Mouse (Mus musculus): ENCODE measurements around the gene Slc35g3. TPM values are rescaled to one million over a fixed set of nuclear protein-coding genes. Genes with fewer than 3 reads are reported as not detected.

Gene Slc35g3
- polyA plus RNA-seq, 1 experiment from 2014 or later = 0.33 TPM

DNA sequence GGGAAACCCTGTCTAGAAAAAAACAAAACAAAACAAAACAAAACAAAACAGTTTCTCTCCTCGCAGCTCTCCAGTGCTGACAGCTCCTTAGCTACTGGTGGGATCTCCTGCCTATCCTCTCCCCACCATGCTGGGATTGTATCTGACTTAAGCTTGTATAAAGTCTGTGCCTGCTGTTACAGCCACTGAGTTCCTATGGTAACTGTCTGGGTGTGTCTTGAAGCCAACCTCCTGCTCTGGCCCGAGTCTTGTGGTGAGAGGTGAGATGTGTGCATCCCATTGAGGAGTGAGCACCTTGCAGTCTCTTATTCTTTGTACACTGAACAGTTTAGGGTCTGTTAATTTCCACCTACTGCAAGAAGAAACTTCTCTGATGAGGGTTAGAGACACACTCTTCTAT, 38.7 kb downstream of the Slc35g3 start:
- no peak for ATAC-seq (ENCODE audit: low FRiP score)

DNA sequence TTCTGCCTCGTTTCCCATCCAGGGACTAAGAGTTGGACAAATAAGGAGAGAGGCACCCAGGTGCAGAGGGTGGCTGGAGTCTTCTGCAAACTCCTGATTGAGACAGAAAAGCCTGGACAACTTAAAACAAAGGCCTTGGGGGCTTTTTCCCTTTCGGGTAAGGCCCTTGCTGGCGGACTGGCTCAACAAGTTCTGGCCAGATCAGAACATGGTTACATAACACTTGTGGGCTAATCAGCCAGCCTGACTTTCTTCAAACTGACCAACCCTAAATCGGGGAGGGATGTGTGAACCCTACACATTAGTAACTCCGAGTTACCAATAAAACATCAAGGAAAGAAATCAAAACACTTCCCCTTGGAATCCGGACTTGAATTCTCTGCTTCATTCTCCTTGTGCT, 40.9 kb downstream of the Slc35g3 start:
- Histone ChIP-seq H3K27me3 (no peaks in the 10 kb centered on the region), H3K4me3 (replicated peaks) (no peak overlapping the region), H3K27ac (no peak overlapping the region), H3K4me1 (peaks cover 5% of the 10 kb centered on the region; the same call in 1 of the 2 replicates), H3K4me2 (no peak overlapping the region), H3K9ac (no peak overlapping the region), H3K36me3 (replicated peaks) (no peaks in the 10 kb centered on the region), H3K9me3 (no peaks in the 10 kb centered on the region)
- ATAC-seq (ENCODE audit: low FRiP score) = no peak
- 81% methylated on average over 6 of the region's 6 CpGs for WGBS

More for the DNA sequence above, 38.7 kb downstream of the Slc35g3 start:
- no peak overlapping the region for H3K4me3 ChIP-seq (replicated peaks)
- H3K27me3 ChIP-seq = no peaks in the 10 kb centered on the region
- H3K36me3 ChIP-seq (replicated peaks) = no peaks in the 10 kb centered on the region
- H3K9ac ChIP-seq = no peak overlapping the region
- H3K9me3 ChIP-seq = no peaks in the 10 kb centered on the region
- no peak overlapping the region for H3K4me2 ChIP-seq
- H3K27ac ChIP-seq = no peak overlapping the region
- 63% methylated on average over 2 of the region's 2 CpGs for WGBS
- H3K4me1 ChIP-seq = peaks cover 5% of the 10 kb centered on the region; the same call in 1 of the 2 replicates

DNA sequence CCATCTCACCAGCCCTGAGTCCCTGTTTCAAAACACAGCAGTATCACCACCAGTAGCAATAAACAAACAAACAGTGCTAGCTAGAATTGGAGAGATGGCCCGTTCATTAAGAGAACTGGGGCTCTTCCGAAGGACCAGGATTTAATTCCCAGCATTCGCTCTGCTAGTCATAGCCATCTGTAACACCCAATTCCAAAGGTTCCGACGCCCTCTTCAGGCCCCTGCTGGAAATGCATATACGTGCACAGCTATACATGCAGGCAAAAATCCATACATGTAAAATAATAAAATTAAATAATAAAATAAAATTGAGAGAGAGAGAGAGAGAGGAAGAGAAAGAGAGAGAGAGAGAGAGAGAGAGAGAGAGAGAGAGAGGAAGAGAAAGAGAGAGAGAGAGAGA, 42.3 kb downstream of the Slc35g3 start:
- Histone ChIP-seq H3K4me1 (peaks cover 5% of the 10 kb centered on the region; the same call in 1 of the 2 replicates), H3K9ac (no peak overlapping the region), H3K36me3 (replicated peaks) (no peaks in the 10 kb centered on the region), H3K4me3 (replicated peaks) (no peak overlapping the region), H3K4me2 (no peak overlapping the region), H3K27ac (no peak overlapping the region), H3K9me3 (no peaks in the 10 kb centered on the region), H3K27me3 (no peaks in the 10 kb centered on the region)
- ATAC-seq (ENCODE audit: low FRiP score) = no peak
- 70% methylated on average over 6 of the region's 6 CpGs for WGBS

DNA sequence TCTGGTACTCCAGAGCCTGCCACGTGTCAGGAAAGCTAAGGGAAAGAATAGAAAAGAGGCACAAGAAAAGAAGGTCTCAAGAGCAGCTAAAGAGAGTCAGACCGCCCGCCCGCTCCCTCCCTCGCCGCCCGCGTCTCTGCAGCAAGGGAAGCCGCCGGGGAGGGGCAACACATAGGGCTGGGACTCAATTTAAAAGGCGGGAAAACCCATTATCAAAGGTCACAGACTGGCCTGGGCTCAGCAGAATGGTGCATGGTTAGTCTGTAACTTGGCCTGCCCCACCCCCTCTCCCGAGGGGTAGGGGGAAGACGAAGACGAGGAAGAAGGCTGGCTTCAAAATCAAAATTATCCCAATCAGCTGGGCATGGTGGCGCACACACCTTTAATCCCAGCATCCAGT, 43.1 kb downstream of the Slc35g3 start:
- H3K9ac ChIP-seq = no peak overlapping the region
- no peak overlapping the region for H3K27ac ChIP-seq
- H3K27me3 ChIP-seq = no peaks in the 10 kb centered on the region
- H3K4me2 ChIP-seq = peak overlapping the region; percentile 6
- no peak overlapping the region for H3K4me3 ChIP-seq (replicated peaks)
- H3K4me1 ChIP-seq = peaks cover 5% of the 10 kb centered on the region; the same call in 1 of the 2 replicates
- no peaks in the 10 kb centered on the region for H3K36me3 ChIP-seq (replicated peaks)
- no peaks in the 10 kb centered on the region for H3K9me3 ChIP-seq
- no peak for ATAC-seq (ENCODE audit: low FRiP score)
- WGBS = 23% methylated on average over 15 of the region's 15 CpGs

DNA sequence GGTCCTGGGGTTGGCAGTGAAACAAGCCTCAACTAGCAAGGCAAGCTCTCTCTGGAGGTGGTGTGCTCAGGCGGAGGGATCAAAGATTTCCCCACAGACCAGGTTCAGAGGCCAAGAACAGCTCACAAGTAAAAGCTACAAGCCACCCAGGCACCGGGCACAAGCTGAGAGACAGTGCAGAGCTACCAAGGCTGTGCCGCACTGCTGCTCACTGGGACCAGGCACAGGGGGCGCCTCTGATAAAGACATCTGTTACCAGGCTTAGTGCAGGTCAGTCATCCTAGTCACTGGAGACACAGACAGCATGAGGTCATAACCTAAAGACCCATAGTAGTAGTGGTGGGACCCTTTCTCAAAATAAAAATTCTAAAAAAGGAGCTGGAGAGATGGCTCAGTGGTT, 44.8 kb downstream of the Slc35g3 start:
- no peak overlapping the region for H3K4me2 ChIP-seq
- H3K27ac ChIP-seq = no peak overlapping the region
- H3K9me3 ChIP-seq = no peaks in the 10 kb centered on the region
- H3K9ac ChIP-seq = no peak overlapping the region
- H3K36me3 ChIP-seq (replicated peaks) = no peaks in the 10 kb centered on the region
- WGBS = 72% methylated on average over 4 of the region's 4 CpGs
- H3K4me1 ChIP-seq = peaks cover 5% of the 10 kb centered on the region; the same call in 1 of the 2 replicates
- no peak for ATAC-seq (ENCODE audit: low FRiP score)
- H3K27me3 ChIP-seq = no peaks in the 10 kb centered on the region
- H3K4me3 ChIP-seq (replicated peaks) = no peak overlapping the region

DNA sequence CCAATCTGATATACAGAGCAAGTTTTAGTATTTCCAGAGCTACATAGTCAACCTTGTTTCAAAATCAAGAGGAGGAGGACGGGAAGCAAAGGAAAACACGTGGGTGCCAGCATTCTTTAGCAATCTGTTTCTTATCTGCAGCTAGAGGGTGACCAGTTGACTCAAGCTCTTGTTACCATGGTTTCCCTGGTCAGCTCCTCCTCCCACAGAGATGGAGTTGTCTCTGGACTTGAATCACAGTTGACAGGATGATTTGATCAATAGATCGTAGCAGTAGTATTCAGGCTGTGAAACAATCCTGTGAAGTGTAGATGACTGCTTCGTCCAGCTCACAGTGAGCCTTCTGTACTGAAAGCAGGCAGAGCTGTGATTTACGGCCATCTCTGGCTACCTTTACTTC, 45.8 kb downstream of the Slc35g3 start:
- no peaks in the 10 kb centered on the region for H3K27me3 ChIP-seq
- no peak for ATAC-seq (ENCODE audit: low FRiP score)
- 50% methylated on average over 5 of the region's 5 CpGs for WGBS
- no peak overlapping the region for H3K4me3 ChIP-seq (replicated peaks)
- H3K4me1 ChIP-seq = peaks cover 5% of the 10 kb centered on the region; the same call in 1 of the 2 replicates
- no peaks in the 10 kb centered on the region for H3K9me3 ChIP-seq
- no peak overlapping the region for H3K27ac ChIP-seq
- no peak overlapping the region for H3K9ac ChIP-seq
- no peak overlapping the region for H3K4me2 ChIP-seq
- H3K36me3 ChIP-seq (replicated peaks) = no peaks in the 10 kb centered on the region

DNA sequence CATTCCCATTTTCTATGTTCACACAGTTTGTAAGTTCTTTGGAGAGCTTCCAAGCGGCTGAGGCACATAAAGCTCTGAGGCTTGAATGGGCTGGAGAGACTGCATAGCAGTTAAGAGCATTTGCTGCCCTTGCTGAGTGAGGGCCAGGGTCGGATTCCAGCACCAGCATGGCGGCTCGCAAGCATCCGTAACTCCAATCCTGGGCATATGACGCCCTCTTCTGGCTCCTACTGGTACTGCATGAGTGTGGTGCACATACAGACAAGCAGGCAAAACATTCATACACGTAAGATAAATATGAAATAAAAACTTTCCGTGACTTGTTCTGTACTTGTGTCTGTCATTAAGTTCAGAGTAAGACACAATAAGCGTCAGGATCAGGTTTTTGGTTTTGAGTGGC, 46.3 kb downstream of the Slc35g3 start:
- no peaks in the 10 kb centered on the region for H3K27me3 ChIP-seq
- no peak overlapping the region for H3K4me3 ChIP-seq (replicated peaks)
- H3K4me2 ChIP-seq = no peak overlapping the region
- no peaks in the 10 kb centered on the region for H3K9me3 ChIP-seq
- H3K4me1 ChIP-seq = peaks cover 5% of the 10 kb centered on the region; the same call in 1 of the 2 replicates
- H3K36me3 ChIP-seq (replicated peaks) = no peaks in the 10 kb centered on the region
- ATAC-seq (ENCODE audit: low FRiP score) = no peak
- 63% methylated on average over 9 of the region's 9 CpGs for WGBS
- no peak overlapping the region for H3K27ac ChIP-seq
- H3K9ac ChIP-seq = no peak overlapping the region

DNA sequence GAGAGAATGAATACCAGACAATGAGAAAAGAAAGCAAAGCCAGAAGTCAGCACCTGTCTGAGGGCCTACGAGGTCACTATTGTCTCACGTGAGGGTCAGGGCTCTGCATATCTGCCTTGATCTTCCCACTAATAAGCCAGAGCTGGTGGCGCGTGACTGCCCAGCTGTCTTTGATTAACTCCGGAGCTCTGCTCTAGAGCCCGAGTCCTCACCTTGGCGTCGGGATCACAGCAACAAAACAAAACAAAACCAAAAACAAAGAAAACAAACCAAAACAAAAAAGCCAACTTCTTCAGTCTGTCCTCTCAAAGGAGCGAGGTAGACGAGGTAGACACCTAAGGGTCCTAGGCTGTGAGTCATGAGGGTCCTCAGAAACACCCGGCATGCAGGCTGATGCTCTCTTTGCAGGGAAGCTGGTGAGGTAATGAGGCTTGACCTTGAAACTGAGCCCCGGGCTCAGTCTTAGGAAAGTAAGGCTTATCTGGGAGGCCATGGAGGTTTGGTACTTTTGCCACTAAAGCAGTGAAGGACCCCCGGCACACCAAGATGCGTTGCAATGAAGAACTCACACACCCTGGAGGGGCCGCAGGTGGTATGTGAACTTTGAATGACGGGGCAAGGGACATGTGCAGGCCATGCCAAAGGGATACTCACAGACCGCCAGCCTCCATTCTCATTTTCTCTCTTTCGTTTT, 47.0 kb downstream of the Slc35g3 start:
- no peak for ATAC-seq (ENCODE audit: low FRiP score)
- H3K4me2 ChIP-seq = no peak overlapping the region
- WGBS = 79% methylated on average over 18 of the region's 18 CpGs
- H3K4me3 ChIP-seq (replicated peaks) = no peak overlapping the region
- no peak overlapping the region for H3K27ac ChIP-seq
- no peak overlapping the region for H3K9ac ChIP-seq
- peaks cover 5% of the 10 kb centered on the region; the same call in 1 of the 2 replicates for H3K4me1 ChIP-seq
- H3K9me3 ChIP-seq = no peaks in the 10 kb centered on the region
- no peaks in the 10 kb centered on the region for H3K27me3 ChIP-seq
- no peaks in the 10 kb centered on the region for H3K36me3 ChIP-seq (replicated peaks)

DNA sequence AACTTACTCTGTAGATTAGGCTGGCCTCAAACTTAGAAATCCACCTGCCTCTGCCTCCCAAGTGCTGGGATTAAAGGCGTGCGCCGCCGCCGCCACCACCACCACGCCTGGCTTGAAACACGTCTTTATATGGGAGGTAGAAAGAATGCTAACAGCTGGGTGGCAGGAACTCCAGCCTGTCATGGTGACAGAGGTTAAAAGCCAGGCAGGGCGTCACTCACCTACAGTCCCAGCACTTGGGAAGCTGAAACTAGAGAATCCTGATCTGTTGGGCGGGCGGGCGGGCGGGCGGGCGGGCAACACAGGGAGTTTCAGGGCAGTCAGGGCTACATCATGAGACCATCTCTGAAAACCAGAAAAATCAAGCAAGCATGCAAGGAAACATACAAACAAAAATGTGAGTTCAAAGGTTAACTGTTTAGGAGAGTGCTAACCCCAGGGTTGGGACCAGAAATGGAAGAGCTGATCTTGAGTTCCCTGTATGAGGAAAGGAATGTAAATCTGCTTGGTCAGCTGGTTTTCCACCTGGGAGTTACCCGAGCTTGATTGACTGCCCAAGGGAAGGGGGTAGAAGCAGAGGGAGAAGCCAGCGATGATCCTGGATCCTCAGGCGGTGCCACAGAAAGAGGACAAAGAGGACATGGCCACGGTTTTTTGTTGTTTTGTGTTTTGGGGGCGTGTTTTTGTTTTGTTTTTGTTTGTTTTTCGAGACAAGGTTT, 48.7 kb downstream of the Slc35g3 start:
- ATAC-seq (ENCODE audit: low FRiP score) = no peak
- Histone ChIP-seq H3K36me3 (replicated peaks) (no peaks in the 10 kb centered on the region), H3K9me3 (no peaks in the 10 kb centered on the region), H3K4me2 (no peak overlapping the region), H3K4me1 (no peaks in the 10 kb centered on the region), H3K27ac (no peak overlapping the region), H3K4me3 (replicated peaks) (no peak overlapping the region), H3K27me3 (no peaks in the 10 kb centered on the region), H3K9ac (no peak overlapping the region)
- 88% methylated on average over 20 of the region's 20 CpGs for WGBS

DNA sequence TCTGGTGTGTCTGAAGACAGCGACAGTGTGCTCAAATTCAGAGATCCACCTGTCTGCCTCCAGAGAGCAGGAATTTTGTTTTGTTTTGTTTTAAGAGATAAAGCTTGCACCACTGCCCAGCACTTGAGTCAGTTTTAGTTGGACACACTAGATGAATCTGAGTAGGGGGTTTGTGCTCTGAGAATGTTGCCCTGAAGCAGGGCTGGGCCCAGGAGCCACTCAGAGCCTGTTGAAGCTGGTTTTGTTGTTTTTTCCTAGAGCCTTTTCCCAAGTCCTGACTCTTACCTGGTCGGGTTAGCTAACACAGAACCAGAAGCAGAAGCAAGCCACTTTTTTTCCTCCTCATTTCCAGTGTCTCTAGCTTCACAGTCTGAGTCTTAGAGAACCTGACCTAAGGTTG, 50.7 kb downstream of the Slc35g3 start:
- no peaks in the 10 kb centered on the region for H3K36me3 ChIP-seq (replicated peaks)
- no peak overlapping the region for H3K4me2 ChIP-seq
- ATAC-seq (ENCODE audit: low FRiP score) = no peak
- H3K27me3 ChIP-seq = no peaks in the 10 kb centered on the region
- no peak overlapping the region for H3K9ac ChIP-seq
- H3K9me3 ChIP-seq = no peaks in the 10 kb centered on the region
- H3K4me3 ChIP-seq (replicated peaks) = no peak overlapping the region
- no peaks in the 10 kb centered on the region for H3K4me1 ChIP-seq
- no peak overlapping the region for H3K27ac ChIP-seq
- WGBS = 87% methylated on average over 2 of the region's 2 CpGs

DNA sequence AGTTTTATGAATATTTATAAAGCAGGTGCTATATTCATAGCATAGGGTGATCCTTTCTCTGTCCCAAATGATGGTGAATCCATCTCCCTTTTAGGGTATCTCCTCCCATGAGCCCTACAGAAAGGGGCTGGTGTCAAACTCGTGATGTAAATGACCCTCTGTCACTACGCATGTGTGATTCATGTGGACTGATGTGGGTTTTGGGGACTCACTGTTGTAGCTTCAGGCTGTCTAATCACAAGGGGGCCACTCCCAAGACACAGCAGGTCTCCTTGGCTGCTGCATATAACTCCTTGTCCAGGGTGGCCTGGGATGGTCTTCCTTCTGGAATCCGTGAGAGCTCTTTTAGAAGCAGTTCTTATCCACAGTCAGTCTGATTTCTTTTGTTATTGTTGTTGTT, 51.3 kb downstream of the Slc35g3 start:
- 76% methylated on average over 3 of the region's 3 CpGs for WGBS
- no peaks in the 10 kb centered on the region for H3K9me3 ChIP-seq
- ATAC-seq (ENCODE audit: low FRiP score) = no peak
- no peak overlapping the region for H3K4me2 ChIP-seq
- H3K9ac ChIP-seq = no peak overlapping the region
- H3K36me3 ChIP-seq (replicated peaks) = no peaks in the 10 kb centered on the region
- H3K27me3 ChIP-seq = no peaks in the 10 kb centered on the region
- H3K4me1 ChIP-seq = no peaks in the 10 kb centered on the region
- H3K27ac ChIP-seq = no peak overlapping the region
- no peak overlapping the region for H3K4me3 ChIP-seq (replicated peaks)
